18 mouse cellular contexts compared by ENCODE assay signal in genomic region chr17:87610583-87610982, GRCm38 (mm10). TPM values are rescaled to one million over a fixed set of nuclear protein-coding genes. Genes with fewer than 3 reads are reported as not detected.
DNase-seq lines count a peak whose midpoint lies in the region; ATAC-seq and TF ChIP-seq lines count a peak whose summit lies in the region.
"Had no signal": no experiment of that assay in that cellular context is flagged by ENCODE, and none has a peak within 500 bp of the region (broad histone marks: within the 10 kb centered on the region; RNA-seq: fewer than 3 reads in every experiment).

No protein-coding gene starts in this region.

- no peak overlapping the region for H3K4me2 ChIP-seq in hindbrain, embryonic 13.5 days
- H3K4me2 ChIP-seq in stomach, embryonic 15.5 days: no peak overlapping the region
- no peak overlapping the region for H3K4me2 ChIP-seq in stomach, postnatal 0 days (replicated peaks; ENCODE audit: low read depth)
- H3K4me2 ChIP-seq in intestine, postnatal 0 days (replicated peaks; ENCODE audit: low read depth): no peak overlapping the region

- no peak for ATAC-seq in hindbrain, embryonic 13.5 days (ENCODE audit: low FRiP score)
- ATAC-seq in stomach, embryonic 15.5 days (ENCODE audit: insufficient read depth, low FRiP score, low read depth): no peak
- ATAC-seq in stomach, postnatal 0 days (ENCODE audit: low FRiP score, low TSS enrichment): no peak
- ATAC-seq in intestine, postnatal 0 days: no peak
- ATAC-seq: forebrain, postnatal 0 days; hindbrain, postnatal 0 days had no signal

- H3K36me3 ChIP-seq in hindbrain, embryonic 10.5 days: no peaks in the 10 kb centered on the region
- H3K36me3 ChIP-seq in hindbrain, embryonic 13.5 days: no peaks in the 10 kb centered on the region
- no peaks in the 10 kb centered on the region for H3K36me3 ChIP-seq in stomach, embryonic 15.5 days
- no peaks in the 10 kb centered on the region for H3K36me3 ChIP-seq in stomach, postnatal 0 days (ENCODE audit: control insufficient read depth, insufficient read depth, low read length)
- H3K36me3 ChIP-seq in intestine, postnatal 0 days (ENCODE audit: control insufficient read depth, insufficient read depth): no peaks in the 10 kb centered on the region
- H3K36me3 ChIP-seq in thymus, adult 2 months (ENCODE audit: control insufficient read depth, insufficient read depth, low read length): no peaks in the 10 kb centered on the region
- H3K36me3 ChIP-seq: forebrain, embryonic 12.5 days; heart, embryonic 12.5 days; hindbrain, embryonic 12.5 days had no signal

- no peak for TF ChIP-seq CTCF in stomach, postnatal 0 days (IDR thresholded peaks at IDR 0.05; ENCODE audit: low read depth)
- TF ChIP-seq CTCF in intestine, postnatal 0 days (IDR thresholded peaks at IDR 0.05; ENCODE audit: low read depth): no peak
- TF ChIP-seq CTCF in thymus, adult 2 months (IDR thresholded peaks at IDR 0.05; ENCODE audit: borderline replicate concordance, control insufficient read depth, extremely low read depth, insufficient read depth, low read length, poor library complexity): no peak

- TF ChIP-seq EP300 in stomach, postnatal 0 days (optimal IDR thresholded peaks at IDR 0.05): no peak

- no peak for DNase-seq in hindbrain, embryonic 10.5 days (ENCODE audit: low spot score)
- DNase-seq in stomach, postnatal 0 days (ENCODE audit: low spot score): no peak
- no peak for DNase-seq in adrenal gland, postnatal 4 days (ENCODE audit: low spot score in 2 of 2)
- DNase-seq in thymus, adult 2 months: no peak
- DNase-seq: adrenal gland, postnatal 25 days; forebrain, postnatal 0 days; gastrocnemius, postnatal 14 days; heart, postnatal 36 days had no signal

- no peak overlapping the region for H3K9ac ChIP-seq in hindbrain, embryonic 13.5 days
- H3K9ac ChIP-seq in stomach, embryonic 15.5 days: no peak overlapping the region
- H3K9ac ChIP-seq in stomach, postnatal 0 days (ENCODE audit: low read length): no peak overlapping the region
- H3K9ac ChIP-seq in intestine, postnatal 0 days (ENCODE audit: low read depth, low read length): no peak overlapping the region
- H3K9ac ChIP-seq: forebrain, embryonic 12.5 days; heart, embryonic 12.5 days; hindbrain, embryonic 12.5 days had no signal

- 92% methylated on average over 6 of the region's 6 CpGs for WGBS in hindbrain, embryonic 10.5 days
- WGBS in hindbrain, embryonic 13.5 days: 91% methylated on average over 6 of the region's 6 CpGs
- WGBS in stomach, embryonic 15.5 days: 84% methylated on average over 6 of the region's 6 CpGs
- WGBS in stomach, postnatal 0 days: 74% methylated on average over 6 of the region's 6 CpGs
- 75% methylated on average over 6 of the region's 6 CpGs for WGBS in intestine, postnatal 0 days
- WGBS in thymus, adult 2 months: 97% methylated on average over 6 of the region's 6 CpGs

- peaks cover 33% of the 10 kb centered on the region for H3K4me1 ChIP-seq in hindbrain, embryonic 10.5 days (replicated peaks)
- peaks cover 27% of the 10 kb centered on the region for H3K4me1 ChIP-seq in hindbrain, embryonic 13.5 days (replicated peaks)
- H3K4me1 ChIP-seq in stomach, embryonic 15.5 days: peaks cover 17% of the 10 kb centered on the region
- H3K4me1 ChIP-seq in stomach, postnatal 0 days (replicated peaks; ENCODE audit: control insufficient read depth, insufficient read depth): peaks cover 4% of the 10 kb centered on the region; the same call in 1 of the 2 replicates
- H3K4me1 ChIP-seq in intestine, postnatal 0 days (replicated peaks; ENCODE audit: control insufficient read depth, insufficient read depth, low read length): 0 out of 2 replicates have a peak, but pooled peaks cover 3% of the 10 kb centered on the region
- peaks cover 26% of the 10 kb centered on the region for H3K4me1 ChIP-seq in thymus, adult 2 months (replicated peaks; ENCODE audit: control insufficient read depth, insufficient read depth, low read length)

- H3K9me3 ChIP-seq in hindbrain, embryonic 10.5 days: no peaks in the 10 kb centered on the region
- H3K9me3 ChIP-seq in hindbrain, embryonic 13.5 days: no peaks in the 10 kb centered on the region
- no peaks in the 10 kb centered on the region for H3K9me3 ChIP-seq in stomach, embryonic 15.5 days
- no peaks in the 10 kb centered on the region for H3K9me3 ChIP-seq in stomach, postnatal 0 days (ENCODE audit: control insufficient read depth, low read length)
- H3K9me3 ChIP-seq in intestine, postnatal 0 days (ENCODE audit: control insufficient read depth): no peaks in the 10 kb centered on the region
- H3K9me3 ChIP-seq: forebrain, embryonic 12.5 days; heart, embryonic 12.5 days; hindbrain, embryonic 12.5 days had no signal

- H3K4me3 ChIP-seq in hindbrain, embryonic 10.5 days: no peak overlapping the region
- no peak overlapping the region for H3K4me3 ChIP-seq in hindbrain, embryonic 13.5 days
- H3K4me3 ChIP-seq in stomach, embryonic 15.5 days (replicated peaks): no peak overlapping the region
- no peak overlapping the region for H3K4me3 ChIP-seq in stomach, postnatal 0 days (ENCODE audit: low read depth, low read length)
- H3K4me3 ChIP-seq in intestine, postnatal 0 days (ENCODE audit: low read depth, low read length): no peak overlapping the region
- no peak overlapping the region for H3K4me3 ChIP-seq in thymus, adult 2 months (ENCODE audit: control insufficient read depth, insufficient read depth, low read length)
- H3K4me3 ChIP-seq: hindbrain, embryonic 12.5 days had no signal

- TF ChIP-seq POLR2A in thymus, adult 2 months (IDR thresholded peaks at IDR 0.05; ENCODE audit: control insufficient read depth, extremely low read depth, insufficient read depth, low read length, poor library complexity): no peak

- H3K27ac ChIP-seq in hindbrain, embryonic 10.5 days: 0 out of 2 replicates have a peak overlapping the region, but pooled peaks have one; percentile 18
- H3K27ac ChIP-seq in hindbrain, embryonic 13.5 days: no peak overlapping the region
- 0 out of 2 replicates have a peak overlapping the region, but pooled peaks have one; percentile 21 for H3K27ac ChIP-seq in stomach, embryonic 15.5 days
- H3K27ac ChIP-seq in stomach, postnatal 0 days (replicated peaks): no peak overlapping the region
- peak overlapping the region; percentile 83 for H3K27ac ChIP-seq in intestine, postnatal 0 days (ENCODE audit: low read depth, low read length)
- no peak overlapping the region for H3K27ac ChIP-seq in thymus, adult 2 months (ENCODE audit: control insufficient read depth, insufficient read depth, low read length)
- H3K27ac ChIP-seq: forebrain, embryonic 12.5 days; hindbrain, embryonic 12.5 days; hindbrain, postnatal 0 days had no signal

- no peaks in the 10 kb centered on the region; the same call in 1 of the 2 replicates for H3K27me3 ChIP-seq in hindbrain, embryonic 10.5 days (ENCODE audit: insufficient read depth, poor library complexity, severe bottlenecking)
- H3K27me3 ChIP-seq in hindbrain, embryonic 13.5 days: no peaks in the 10 kb centered on the region
- H3K27me3 ChIP-seq in stomach, embryonic 15.5 days (replicated peaks): no peaks in the 10 kb centered on the region
- no peaks in the 10 kb centered on the region for H3K27me3 ChIP-seq in stomach, postnatal 0 days (ENCODE audit: control insufficient read depth, insufficient read depth, low read length)
- H3K27me3 ChIP-seq in intestine, postnatal 0 days (replicated peaks; ENCODE audit: control insufficient read depth, insufficient read depth, low read length): no peaks in the 10 kb centered on the region
- H3K27me3 ChIP-seq in thymus, adult 2 months (ENCODE audit: control insufficient read depth, insufficient read depth, low read length): no peaks in the 10 kb centered on the region
- H3K27me3 ChIP-seq: forebrain, embryonic 12.5 days; heart, embryonic 12.5 days; hindbrain, embryonic 12.5 days had no signal

RNA-seq across cellular contexts. Expression of gene Epcam, which starts 25.2 kb away (rescaled TPM):
- polyA plus RNA-seq in hindbrain, embryonic 10.5 days (2016; fragmentation: Nextera tagmentation; extraction: Ambion mirVana): 20.9 and 48.1 TPM in 2 replicates
- 3.5 and 4.4 TPM in 2 replicates for polyA plus RNA-seq in hindbrain, embryonic 13.5 days (2015; fragmentation: Nextera tagmentation; extraction: Ambion mirVana)
- polyA plus RNA-seq in stomach, embryonic 15.5 days (2015; fragmentation: Nextera tagmentation; extraction: Ambion mirVana): 495 and 535 TPM in 2 replicates
- 308 and 316 TPM in 2 replicates for polyA plus RNA-seq in stomach, postnatal 0 days (2015; fragmentation: Nextera tagmentation; extraction: Ambion mirVana)
- 1,279 and 1,318 TPM in 2 replicates for polyA plus RNA-seq in intestine, postnatal 0 days (2015; fragmentation: Nextera tagmentation; extraction: Ambion mirVana)
- 10 to 100 TPM in 1 of 2 experiments, under 1 TPM in 1; 0.79 to 22.1 TPM for total RNA-seq in adrenal gland, postnatal 4 days (2021)
- 29.3 and 37.4 TPM in 2 replicates for polyA plus RNA-seq in thymus, adult 2 months (2012; rRNA removed)
- total RNA-seq: adrenal gland, postnatal 25 days; gastrocnemius, adult 18-20 months; heart, adult 8-10 months; heart, postnatal 36 days had no signal
- polyA plus RNA-seq: adrenal gland, adult 2 months had no signal

Comparison
In these comparisons a context has a peak if more than half of its experiments do, and no peak if none do; other contexts are left out.
1. H3K27ac ChIP-seq: peak in hindbrain, embryonic 10.5 days (single experiment), stomach, embryonic 15.5 days (single experiment) and intestine, postnatal 0 days (single experiment); none in hindbrain, embryonic 13.5 days (single experiment), stomach, postnatal 0 days (single experiment) and thymus, adult 2 months (single experiment).